Mouse (Mus musculus) kidney, postnatal 25 days (tissue): ENCODE results near the gene Cldn7.
"Not testable (repeated sequence)": the region's sequence is repeated elsewhere in the genome, so short reads cannot be mapped to it uniquely, and the experiment has no call there.

Experiments
- DNase-seq, 2 experiments: peaks; one replicate each; pipeline ENCODE4 v3.0.0; 2021; ENCODE audit warnings: mixed read lengths in 2 of 2

Cldn7 gene

DNA sequence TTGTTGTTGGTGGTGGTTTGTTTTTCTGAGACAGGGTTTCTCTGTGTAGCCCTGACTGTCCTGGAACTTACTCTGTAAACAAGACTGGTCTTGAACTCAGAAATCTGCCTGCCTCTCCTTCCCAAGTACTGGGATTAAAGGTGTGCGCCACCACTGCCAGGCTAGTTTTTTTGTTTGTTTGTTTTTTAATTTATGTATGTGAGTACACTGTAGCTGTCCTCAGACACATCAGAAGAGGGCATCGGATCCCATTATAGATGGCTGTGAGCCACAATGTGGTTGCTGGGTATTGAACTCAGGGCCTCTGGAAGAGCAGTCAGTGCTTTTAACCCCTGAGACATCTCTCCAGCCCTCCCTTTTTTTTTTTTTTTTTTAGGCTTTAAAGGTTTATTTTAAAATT, 51.6 kb downstream of the Cldn7 start:
- not testable (repeated sequence) for DNase-seq

DNA sequence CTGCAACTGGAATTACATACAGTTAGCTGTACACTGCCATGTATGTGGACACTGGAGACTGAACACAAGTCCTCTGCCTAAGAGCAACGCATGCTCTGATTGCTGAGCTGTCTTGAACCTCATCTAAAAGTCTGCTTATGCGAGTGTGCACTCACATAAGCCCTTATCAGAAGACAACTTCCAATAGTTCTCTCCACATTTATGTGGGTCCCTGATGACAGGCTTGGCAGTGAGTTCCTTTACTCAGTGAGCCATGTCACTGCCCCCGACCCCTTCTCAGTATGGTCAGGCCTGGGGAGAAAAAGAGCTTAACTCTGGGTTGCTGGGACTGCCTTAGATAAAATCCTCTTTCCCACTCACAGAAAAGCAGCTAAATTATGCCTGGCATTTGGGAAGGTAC, 52.1 kb downstream of the Cldn7 start, which contains the start of gene Dlg4:
Gene Dlg4 (plus strand): TSS at position 274 of the 400 bp plus-strand sequence.
- DNase-seq: no peak

DNA sequence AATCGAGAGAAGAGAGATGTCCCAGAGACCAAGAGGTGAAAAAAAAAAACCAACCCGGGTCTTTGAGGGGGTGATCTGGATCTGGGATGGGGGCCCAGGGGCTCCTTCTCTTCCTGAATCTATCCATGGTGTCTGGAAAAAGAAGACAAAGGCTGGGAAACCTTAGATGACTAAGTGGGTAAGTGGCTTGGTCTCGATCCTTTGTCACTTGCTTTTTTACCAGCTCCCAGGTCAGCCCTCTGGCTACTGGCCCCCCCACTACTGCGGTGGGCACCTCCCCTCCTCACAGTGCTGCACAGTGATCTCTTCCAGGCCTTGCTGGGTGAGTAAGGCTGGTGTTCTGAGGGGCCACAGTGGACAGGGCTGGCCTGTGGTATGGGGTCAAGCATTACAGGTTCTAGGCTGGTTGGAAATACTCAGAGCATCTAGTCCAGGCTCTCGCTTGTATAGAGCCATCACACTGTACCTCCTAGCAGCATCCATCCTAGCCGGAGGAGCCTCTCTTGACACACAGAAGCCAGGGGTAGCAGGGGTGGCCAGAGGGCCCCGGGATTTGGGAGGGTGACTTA, 52.7 kb downstream of the Cldn7 start:
- DNase-seq: no peak
